Mouse (Mus musculus): ENCODE measurements around the gene Barhl1. TPM values are rescaled to one million over a fixed set of nuclear protein-coding genes. Genes with fewer than 3 reads are reported as not detected.

The Barhl1 gene
- polyA plus RNA-seq, 1 experiment from 2014 or later, result 4.5 TPM

GRCm38 (mm10) chr2:28915104-28915738, 1.2 kb downstream of the Barhl1 start:
- no peaks in the 10 kb centered on the region for H3K4me1 ChIP-seq (ENCODE audit: control insufficient read depth, insufficient read depth, low read length)
- no peaks in the 10 kb centered on the region for H3K36me3 ChIP-seq (ENCODE audit: control insufficient read depth, insufficient read depth, low read length)
- 3% methylated on average over 22 of the region's 22 CpGs for WGBS
- no peak for ATAC-seq (ENCODE audit: low read depth)
- H3K4me3 ChIP-seq (ENCODE audit: low read depth, low read length), result no peak overlapping the region; the same call in 1 of the 2 replicates
- no peak overlapping the region for H3K27ac ChIP-seq (ENCODE audit: low read depth, low read length)
- no peak overlapping the region for H3K9ac ChIP-seq (replicated peaks; ENCODE audit: low read depth, low read length)
- no peaks in the 10 kb centered on the region for H3K9me3 ChIP-seq (ENCODE audit: control insufficient read depth, low read length)
- H3K27me3 ChIP-seq (ENCODE audit: control insufficient read depth, insufficient read depth, low read length), result peaks cover 60% of the 10 kb centered on the region
- H3K4me2 ChIP-seq (ENCODE audit: low read depth, low read length), result no peak overlapping the region

- no peak overlapping the region for H3K27ac ChIP-seq (ENCODE audit: low read depth, low read length)
- H3K9ac ChIP-seq (replicated peaks; ENCODE audit: low read depth, low read length), result no peak overlapping the region
- 3% methylated on average over 2 of the region's 2 CpGs for WGBS
- no peaks in the 10 kb centered on the region for H3K9me3 ChIP-seq (ENCODE audit: control insufficient read depth, low read length)
- H3K27me3 ChIP-seq (ENCODE audit: control insufficient read depth, insufficient read depth, low read length), result peaks cover 64% of the 10 kb centered on the region
- 0 out of 2 replicates have a peak, but pooled peaks cover 4% of the 10 kb centered on the region for H3K4me1 ChIP-seq (ENCODE audit: control insufficient read depth, insufficient read depth, low read length)
- no peaks in the 10 kb centered on the region for H3K36me3 ChIP-seq (ENCODE audit: control insufficient read depth, insufficient read depth, low read length)
- H3K4me2 ChIP-seq (ENCODE audit: low read depth, low read length), result no peak overlapping the region
- ATAC-seq (ENCODE audit: low read depth), result no peak
- H3K4me3 ChIP-seq (ENCODE audit: low read depth, low read length), result no peak overlapping the region
These were observed 2.3 kb downstream of the Barhl1 start for GRCm38 (mm10) chr2:28914121-28914520.

GRCm38 (mm10) chr2:28912961-28913360, 3.5 kb downstream of the Barhl1 start:
- no peak for ATAC-seq (ENCODE audit: low read depth)
- H3K9ac ChIP-seq (replicated peaks; ENCODE audit: low read depth, low read length), result no peak overlapping the region
- H3K36me3 ChIP-seq (ENCODE audit: control insufficient read depth, insufficient read depth, low read length), result no peaks in the 10 kb centered on the region
- H3K4me3 ChIP-seq (ENCODE audit: low read depth, low read length), result no peak overlapping the region
- H3K9me3 ChIP-seq (ENCODE audit: control insufficient read depth, low read length), result no peaks in the 10 kb centered on the region
- no peak overlapping the region for H3K4me2 ChIP-seq (ENCODE audit: low read depth, low read length)
- no peak overlapping the region for H3K27ac ChIP-seq (ENCODE audit: low read depth, low read length)
- WGBS, result 2% methylated on average over 4 of the region's 4 CpGs
- H3K27me3 ChIP-seq (ENCODE audit: control insufficient read depth, insufficient read depth, low read length), result peaks cover 68% of the 10 kb centered on the region
- H3K4me1 ChIP-seq (ENCODE audit: control insufficient read depth, insufficient read depth, low read length), result peaks cover 10% of the 10 kb centered on the region

- H3K27ac ChIP-seq (ENCODE audit: low read depth, low read length), result no peak overlapping the region
- WGBS, result 1% methylated on average over 33 of the region's 33 CpGs
- no peak overlapping the region for H3K4me3 ChIP-seq (ENCODE audit: low read depth, low read length)
- peaks cover 10% of the 10 kb centered on the region for H3K4me1 ChIP-seq (ENCODE audit: control insufficient read depth, insufficient read depth, low read length)
- ATAC-seq (ENCODE audit: low read depth), result no peak
- no peaks in the 10 kb centered on the region for H3K36me3 ChIP-seq (ENCODE audit: control insufficient read depth, insufficient read depth, low read length)
- peaks cover 69% of the 10 kb centered on the region for H3K27me3 ChIP-seq (ENCODE audit: control insufficient read depth, insufficient read depth, low read length)
- H3K9me3 ChIP-seq (ENCODE audit: control insufficient read depth, low read length), result no peaks in the 10 kb centered on the region
- H3K4me2 ChIP-seq (ENCODE audit: low read depth, low read length), result no peak overlapping the region
- H3K9ac ChIP-seq (replicated peaks; ENCODE audit: low read depth, low read length), result no peak overlapping the region
These were observed 4.3 kb downstream of the Barhl1 start for GRCm38 (mm10) chr2:28912039-28912700.

- no peaks in the 10 kb centered on the region for H3K36me3 ChIP-seq (ENCODE audit: control insufficient read depth, insufficient read depth, low read length)
- peaks cover 10% of the 10 kb centered on the region for H3K4me1 ChIP-seq (ENCODE audit: control insufficient read depth, insufficient read depth, low read length)
- H3K9me3 ChIP-seq (ENCODE audit: control insufficient read depth, low read length), result no peaks in the 10 kb centered on the region
- no peak for ATAC-seq (ENCODE audit: low read depth)
- H3K9ac ChIP-seq (replicated peaks; ENCODE audit: low read depth, low read length), result no peak overlapping the region
- no peak overlapping the region for H3K27ac ChIP-seq (ENCODE audit: low read depth, low read length)
- no peak overlapping the region for H3K4me3 ChIP-seq (ENCODE audit: low read depth, low read length)
- H3K4me2 ChIP-seq (ENCODE audit: low read depth, low read length), result no peak overlapping the region
- WGBS, result under 1% methylated on average over 44 of the region's 44 CpGs
- peaks cover 71% of the 10 kb centered on the region for H3K27me3 ChIP-seq (ENCODE audit: control insufficient read depth, insufficient read depth, low read length)
These were observed 5.0 kb downstream of the Barhl1 start for GRCm38 (mm10) chr2:28911331-28912038.

- Histone ChIP-seq H3K36me3 (ENCODE audit: control insufficient read depth, insufficient read depth, low read length) (no peaks in the 10 kb centered on the region), H3K4me1 (ENCODE audit: control insufficient read depth, insufficient read depth, low read length) (peaks cover 10% of the 10 kb centered on the region), H3K4me3 (ENCODE audit: low read depth, low read length) (no peak overlapping the region), H3K9me3 (ENCODE audit: control insufficient read depth, low read length) (no peaks in the 10 kb centered on the region), H3K9ac (replicated peaks; ENCODE audit: low read depth, low read length) (no peak overlapping the region), H3K27me3 (ENCODE audit: control insufficient read depth, insufficient read depth, low read length) (peaks cover 68% of the 10 kb centered on the region), H3K4me2 (ENCODE audit: low read depth, low read length) (no peak overlapping the region), H3K27ac (ENCODE audit: low read depth, low read length) (no peak overlapping the region)
- no peak for ATAC-seq (ENCODE audit: low read depth)
- WGBS, result 3% methylated on average over 3 of the region's 3 CpGs
These were observed 5.6 kb downstream of the Barhl1 start for GRCm38 (mm10) chr2:28910877-28911276.

GRCm38 (mm10) chr2:28909818-28910710, 6.4 kb downstream of the Barhl1 start:
- no peak overlapping the region for H3K27ac ChIP-seq (ENCODE audit: low read depth, low read length)
- no peaks in the 10 kb centered on the region for H3K36me3 ChIP-seq (ENCODE audit: control insufficient read depth, insufficient read depth, low read length)
- H3K27me3 ChIP-seq (ENCODE audit: control insufficient read depth, insufficient read depth, low read length), result peaks cover 61% of the 10 kb centered on the region
- no peaks in the 10 kb centered on the region for H3K9me3 ChIP-seq (ENCODE audit: control insufficient read depth, low read length)
- no peak for ATAC-seq (ENCODE audit: low read depth)
- peak overlapping the region; percentile 5; the same call in 1 of the 2 replicates for H3K4me3 ChIP-seq (ENCODE audit: low read depth, low read length)
- H3K4me2 ChIP-seq (ENCODE audit: low read depth, low read length), result no peak overlapping the region
- WGBS, result 5% methylated on average over 25 of the region's 25 CpGs
- H3K4me1 ChIP-seq (ENCODE audit: control insufficient read depth, insufficient read depth, low read length), result peaks cover 10% of the 10 kb centered on the region
- no peak overlapping the region for H3K9ac ChIP-seq (replicated peaks; ENCODE audit: low read depth, low read length)

GRCm38 (mm10) chr2:28909186-28909817, 7.2 kb downstream of the Barhl1 start:
- H3K9me3 ChIP-seq (ENCODE audit: control insufficient read depth, low read length), result no peaks in the 10 kb centered on the region
- H3K4me3 ChIP-seq (ENCODE audit: low read depth, low read length), result peak overlapping the region; percentile 5; the same call in 1 of the 2 replicates
- no peak overlapping the region for H3K9ac ChIP-seq (replicated peaks; ENCODE audit: low read depth, low read length)
- H3K36me3 ChIP-seq (ENCODE audit: control insufficient read depth, insufficient read depth, low read length), result no peaks in the 10 kb centered on the region
- H3K4me2 ChIP-seq (ENCODE audit: low read depth, low read length), result peak overlapping the region; percentile 23; the same call in 1 of the 2 replicates
- H3K4me1 ChIP-seq (ENCODE audit: control insufficient read depth, insufficient read depth, low read length), result peaks cover 10% of the 10 kb centered on the region
- WGBS, result under 1% methylated on average over 40 of the region's 41 CpGs
- H3K27ac ChIP-seq (ENCODE audit: low read depth, low read length), result no peak overlapping the region
- H3K27me3 ChIP-seq (ENCODE audit: control insufficient read depth, insufficient read depth, low read length), result peaks cover 53% of the 10 kb centered on the region
- ATAC-seq (ENCODE audit: low read depth), result 0 out of 2 replicates have a peak, but pooled peaks have one; percentile 31

Measured in neural tube, embryonic 14.5 days (tissue).